Mouse (Mus musculus): ENCODE data around the gene Abhd17b.
"Not testable (repeated sequence)": the region's sequence is repeated elsewhere in the genome, so short reads cannot be mapped to it uniquely, and the experiment has no call there.

Gene Abhd17b

DNA sequence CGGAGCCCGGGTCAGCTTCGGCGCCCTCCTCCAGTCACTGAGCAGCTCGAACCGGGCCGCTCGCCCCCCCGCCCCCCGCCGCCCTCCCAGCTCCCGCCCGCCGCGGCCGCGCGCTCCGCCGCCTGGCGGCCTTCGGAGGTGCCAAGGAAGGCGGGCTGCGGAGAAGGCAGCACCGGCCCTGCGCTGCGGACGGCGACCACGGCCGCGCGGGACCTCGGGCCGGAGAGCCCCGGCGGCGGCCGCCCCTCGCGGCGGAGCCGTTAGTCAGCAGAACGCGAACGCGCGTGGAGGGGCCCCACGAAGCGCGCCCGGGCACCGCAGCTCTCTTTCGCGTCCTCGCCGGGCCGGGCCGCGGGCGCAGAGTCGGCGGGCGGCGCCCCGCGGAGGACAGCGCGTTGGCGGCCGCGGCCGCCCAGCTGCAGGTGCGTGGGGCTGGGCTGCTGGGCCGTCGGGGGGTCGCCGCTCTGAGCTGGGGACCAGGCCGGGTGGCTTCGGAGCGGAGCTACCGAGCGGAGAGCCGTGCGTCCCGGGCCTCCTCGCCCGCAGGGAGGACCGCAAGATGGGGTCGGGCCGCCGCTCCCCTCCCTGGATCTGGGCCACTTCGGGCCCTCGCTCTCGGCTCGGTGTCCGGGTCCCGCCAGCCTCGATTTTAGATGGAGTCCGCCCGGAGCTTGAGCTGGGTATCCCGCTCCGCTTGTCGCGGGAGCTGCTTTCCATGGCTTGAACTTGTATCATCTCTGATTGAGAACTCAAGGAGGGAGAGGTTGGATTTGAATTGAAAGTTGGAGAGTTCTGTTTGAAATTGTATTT lies at the start of gene Abhd17b:
Gene Abhd17b (plus strand): TSS at position 14 of the 810 bp plus-strand sequence.
- DNase-seq, result peak; percentile 58

GRCm38 (mm10) chr19:21603836-21604235 lies 49.1 kb upstream of the Abhd17b start:
- DNase-seq, result no peak

DNA sequence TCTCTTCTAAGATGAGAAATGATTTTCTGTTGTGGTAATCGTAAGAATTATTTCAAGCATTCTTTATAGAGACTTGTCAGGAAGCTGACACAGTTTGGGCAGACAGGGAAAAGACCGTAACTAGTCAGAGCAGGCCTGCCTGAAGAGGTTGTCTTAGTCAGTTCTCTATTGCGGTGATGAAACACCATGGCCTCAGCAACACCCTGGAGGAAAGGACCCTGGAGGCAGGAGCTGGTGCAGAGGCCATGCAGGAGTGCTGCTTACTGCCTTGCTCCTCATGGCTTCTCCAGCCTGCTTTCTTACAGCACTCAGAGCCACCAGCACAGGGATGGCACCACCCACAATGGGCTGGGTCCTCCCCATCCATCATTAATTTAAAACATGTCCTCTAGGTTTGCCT lies 47.7 kb upstream of the Abhd17b start:
- no peak for DNase-seq

DNA sequence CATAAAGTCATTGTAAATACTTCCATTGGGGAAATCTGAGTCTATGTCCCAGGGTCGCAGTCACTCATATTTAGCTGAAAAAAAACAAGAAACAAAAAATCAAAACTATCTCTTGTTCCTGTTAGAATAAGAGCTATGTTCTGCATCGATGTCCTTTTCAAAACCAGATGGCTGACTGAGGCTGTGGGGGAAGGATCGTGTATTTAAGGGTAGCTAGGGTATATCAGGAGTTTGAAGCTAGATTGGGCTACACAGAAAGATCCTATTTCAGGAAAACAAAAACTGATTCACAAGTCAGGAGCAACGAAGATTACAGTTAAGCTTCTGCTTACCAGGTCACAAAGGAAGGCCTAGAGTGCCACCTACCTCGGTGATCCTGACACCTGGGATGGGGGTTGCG lies 42.7 kb upstream of the Abhd17b start:
- no peak for DNase-seq

- DNase-seq, result no peak
These were observed 41.7 kb upstream of the Abhd17b start for GRCm38 (mm10) chr19:21611297-21611696.

GRCm38 (mm10) chr19:21611725-21612575 lies 41.0 kb upstream of the Abhd17b start:
- DNase-seq, result no peak

GRCm38 (mm10) chr19:21615801-21616200 lies 37.2 kb upstream of the Abhd17b start:
- no peak for DNase-seq

DNA sequence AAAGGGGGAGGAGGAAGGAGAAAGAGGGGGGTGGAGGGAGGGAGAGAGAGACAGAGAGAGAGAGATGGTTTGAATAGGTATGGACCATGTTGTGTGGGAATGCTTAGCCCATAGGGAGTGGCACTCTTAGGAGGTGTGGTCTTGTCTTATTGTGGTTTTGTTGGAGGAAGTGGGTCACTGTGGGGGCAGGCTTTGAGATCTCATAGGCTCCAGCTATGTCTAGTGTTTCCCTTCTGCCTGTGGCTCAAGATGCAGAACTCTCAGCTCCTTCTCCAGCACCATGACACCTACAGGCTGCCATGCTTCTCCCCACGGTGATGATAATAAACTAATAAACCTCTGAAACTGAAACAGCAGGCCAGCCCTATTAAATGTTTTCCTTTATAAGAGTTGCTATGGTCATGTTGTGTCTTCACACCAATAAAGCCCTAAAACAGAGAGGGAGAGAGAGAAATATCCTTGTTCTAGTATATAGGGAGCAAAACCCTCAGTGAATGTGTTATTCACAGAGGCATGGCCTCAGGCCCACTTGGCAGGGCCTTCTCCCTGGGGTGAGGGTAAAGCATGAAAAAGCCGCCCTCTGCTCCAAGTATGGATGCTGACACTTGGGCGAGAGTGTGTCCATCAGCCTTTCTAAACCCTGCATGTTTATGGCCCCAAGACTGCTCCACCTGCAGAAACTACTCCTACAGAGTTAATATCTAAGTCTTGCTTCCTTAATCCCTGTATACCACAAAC lies 29.4 kb upstream of the Abhd17b start:
- DNase-seq, result no peak

DNA sequence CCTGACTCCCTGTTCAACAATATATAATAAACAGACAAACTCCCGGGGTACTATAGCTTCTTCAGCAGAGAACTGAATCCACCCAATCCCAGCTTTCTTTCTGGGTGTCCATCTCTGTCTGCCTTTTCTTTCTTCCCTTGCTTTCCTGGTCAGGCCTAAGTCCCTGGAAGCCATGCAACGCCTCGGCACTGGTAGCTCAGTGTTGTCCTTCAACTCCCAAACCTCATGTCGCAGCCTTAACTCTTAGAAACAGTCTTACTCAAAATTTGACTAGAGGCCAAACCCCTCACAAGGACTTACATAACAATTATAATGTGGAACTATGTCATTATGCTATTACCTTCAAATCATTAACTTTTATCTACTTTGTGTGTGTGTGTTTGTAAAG lies 28.8 kb upstream of the Abhd17b start:
- DNase-seq, result no peak

DNA sequence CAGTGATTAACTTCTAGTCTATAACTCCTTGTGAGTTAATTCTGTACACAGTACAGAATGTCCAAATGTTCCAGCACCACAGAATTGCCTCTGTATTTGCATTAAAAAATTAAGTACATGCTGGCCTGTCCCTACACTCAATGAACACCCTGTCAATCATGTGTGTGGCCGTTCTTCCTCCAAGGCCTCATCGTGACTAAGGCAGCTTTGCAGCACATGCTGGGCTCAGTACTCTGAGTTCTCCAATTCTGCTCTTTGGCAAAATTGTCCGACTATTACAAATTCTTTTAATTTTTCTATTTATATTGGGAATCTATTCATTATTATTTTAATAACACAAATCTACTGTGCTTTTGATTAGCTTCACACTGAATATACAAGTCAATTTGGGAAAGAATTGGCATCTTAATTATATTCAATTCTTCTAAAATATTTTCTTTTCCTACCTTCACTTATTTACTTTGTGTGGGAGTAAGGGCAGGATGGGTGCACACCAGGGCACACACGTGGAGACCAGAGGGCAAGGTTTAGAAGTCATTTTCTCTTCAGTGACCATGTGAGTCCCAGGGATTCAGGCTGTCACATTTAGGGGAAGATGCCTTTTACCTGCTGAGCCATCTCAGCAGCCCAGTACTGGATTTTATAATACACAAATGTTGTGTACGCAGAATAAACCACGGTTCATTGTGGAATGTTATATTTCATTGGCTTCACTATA lies 26.6 kb upstream of the Abhd17b start:
- DNase-seq, result no peak

GRCm38 (mm10) chr19:21628440-21628839 lies 24.5 kb upstream of the Abhd17b start:
- not testable (repeated sequence) for DNase-seq

- DNase-seq, result no peak
These were observed 24.0 kb upstream of the Abhd17b start for GRCm38 (mm10) chr19:21629030-21629429.

DNA sequence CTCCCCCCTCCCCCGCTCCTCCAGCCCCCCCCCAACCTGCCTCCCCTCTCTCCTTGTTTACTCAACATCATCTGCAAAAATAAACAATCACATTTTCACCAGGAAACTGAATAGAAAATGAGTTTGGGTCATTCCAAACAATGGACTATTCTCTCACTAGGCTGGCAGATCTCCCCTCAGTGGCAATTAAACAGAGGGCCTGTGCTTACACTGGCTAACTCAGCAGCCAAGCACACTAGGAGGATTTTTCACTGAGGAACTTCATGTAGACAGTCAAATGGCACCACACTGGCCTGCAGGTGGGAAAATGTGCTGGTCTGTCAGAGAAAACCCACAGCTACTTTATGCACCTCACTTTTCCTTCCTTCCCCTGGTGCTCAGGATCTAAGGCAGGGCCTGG lies 23.5 kb upstream of the Abhd17b start:
- DNase-seq, result no peak

DNA sequence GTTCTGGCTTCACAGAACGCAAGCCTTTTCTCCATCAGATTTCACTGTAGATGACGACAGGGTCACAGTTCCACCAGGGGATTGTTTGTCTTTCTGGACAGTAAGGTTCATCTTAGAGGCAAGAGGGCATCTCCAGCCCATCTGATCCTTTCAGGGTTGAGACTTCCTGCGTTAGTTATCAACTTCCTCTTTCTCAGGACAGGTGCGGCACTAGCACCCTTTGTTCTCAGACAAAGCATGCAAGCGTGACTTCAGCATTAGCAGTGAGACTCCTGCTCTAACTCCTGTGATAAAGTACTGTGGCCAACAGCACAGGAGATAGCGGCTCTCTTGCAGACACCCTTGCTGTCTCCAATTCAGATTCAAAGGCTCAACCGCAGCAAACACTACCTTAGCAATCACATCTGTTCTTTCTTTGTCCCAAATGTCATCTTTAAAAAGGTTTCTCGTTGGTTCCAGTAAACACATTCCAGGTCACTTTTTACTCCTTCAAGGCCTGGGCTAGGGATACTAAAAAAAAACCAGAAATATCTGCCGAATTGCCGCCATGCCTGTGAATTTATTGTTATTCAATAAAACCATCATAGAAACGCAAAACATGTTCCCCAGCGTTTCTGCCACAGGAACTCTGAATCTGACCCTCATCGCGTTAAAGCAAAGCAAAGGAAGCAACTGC lies 22.2 kb upstream of the Abhd17b start:
- DNase-seq, result no peak

- DNase-seq, result no peak
These were observed 17.6 kb upstream of the Abhd17b start for GRCm38 (mm10) chr19:21635406-21635805.

- DNase-seq, result no peak
These were observed 16.1 kb upstream of the Abhd17b start for GRCm38 (mm10) chr19:21636907-21637306.

DNA sequence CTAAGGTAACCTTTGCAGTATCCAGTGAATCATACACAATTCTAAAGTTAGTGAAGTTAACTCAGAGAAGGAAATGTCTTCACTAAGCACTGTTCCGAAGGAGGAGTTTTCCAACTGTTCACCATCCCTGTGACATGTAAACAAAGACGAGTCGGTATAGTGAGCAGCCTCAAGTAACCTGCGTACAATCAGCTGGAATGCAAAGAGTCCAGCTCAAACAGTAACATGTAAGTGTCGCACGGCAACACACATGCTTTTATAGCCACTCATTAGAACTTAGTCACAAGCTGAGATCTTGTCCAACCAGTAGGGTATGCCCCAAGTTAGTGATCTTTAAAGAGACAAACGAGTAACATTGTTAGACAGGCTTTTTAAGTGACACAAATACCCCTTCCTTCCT lies 15.3 kb upstream of the Abhd17b start:
- no peak for DNase-seq

DNA sequence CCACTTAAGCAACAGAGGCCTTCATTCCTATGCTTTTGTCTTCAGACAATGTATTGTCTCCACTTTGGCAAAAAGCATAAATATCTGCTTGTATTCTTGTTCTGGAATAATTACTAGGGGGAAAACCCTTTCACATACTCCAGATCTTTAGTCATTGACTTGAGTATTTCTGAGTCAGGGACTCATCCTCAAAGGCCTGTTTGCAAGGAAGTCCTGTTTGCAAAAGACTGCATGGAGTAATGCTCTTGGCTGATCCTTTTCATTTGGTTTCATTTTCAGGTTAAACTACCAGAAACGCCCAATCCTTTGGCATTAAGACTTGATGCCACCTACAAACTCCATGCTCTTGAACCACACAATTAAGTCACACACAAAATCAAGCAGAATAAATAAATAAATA lies 9.1 kb upstream of the Abhd17b start:
- no peak for DNase-seq

GRCm38 (mm10) chr19:21645301-21645700 lies 7.7 kb upstream of the Abhd17b start:
- no peak for DNase-seq

- no peak for DNase-seq
These were observed 6.8 kb upstream of the Abhd17b start for GRCm38 (mm10) chr19:21646142-21646541.

GRCm38 (mm10) chr19:21651664-21652063 lies 1.3 kb upstream of the Abhd17b start:
- DNase-seq, result no peak

Data from cerebellum, adult 9-10 months (tissue).